Mouse (Mus musculus): Measurements from ENCODE around the gene Gpx4.

GRCm38 (mm10) chr10:80056976-80057682 is 10.2 kb downstream of the Gpx4 start:
- no peak for TF ChIP-seq POLR2A (IDR thresholded peaks at IDR 0.05; ENCODE audit: borderline replicate concordance, insufficient read depth, low read length)
- no peak for TF ChIP-seq CTCF (IDR thresholded peaks at IDR 0.05; ENCODE audit: borderline replicate concordance, insufficient read depth, low read depth, low read length)

Data from cerebellum, adult 2 months (tissue).